Mouse (Mus musculus): ENCODE measurements around the gene Gm21972. TPM values are rescaled to one million over a fixed set of nuclear protein-coding genes. Genes with fewer than 3 reads are reported as not detected.

The Gm21972 gene
- total and polyA plus RNA-seq, 3 experiments, result 0.65 to 52.7 TPM; not detected in 1

- Histone ChIP-seq H3K9me3 (replicated peaks; ENCODE audit: insufficient read depth, low read length) (no peaks in the 10 kb centered on the region), H3K9ac (ENCODE audit: control insufficient read depth, low read depth, low read length, poor library complexity, severe bottlenecking) (no peak within 1 kb of the TSS), H3K27ac (ENCODE audit: control insufficient read depth, low read depth, low read length) (no peak within 1 kb of the TSS), H3K36me3 (ENCODE audit: control insufficient read depth in 1 of 2, insufficient read depth in 2 of 2, low read length in 2 of 2) (peaks cover 0 to 21% of the 10 kb centered on the region in 2 experiments; a peak in 3 of 4 replicates), H3K27me3 (ENCODE audit: control insufficient read depth in 1 of 2, insufficient read depth in 2 of 2, low read length in 2 of 2) (no peaks in the 10 kb centered on the region), H3K4me3 (ENCODE audit: control insufficient read depth in 1 of 2, insufficient read depth in 1 of 2, low read depth in 2 of 2, low read length in 2 of 2) (no peak within 1 kb of the TSS), H3K4me1 (ENCODE audit: control insufficient read depth in 1 of 2, insufficient read depth in 2 of 2, low read length in 2 of 2) (no peaks in the 10 kb centered on the region), H3K79me2 (ENCODE audit: control insufficient read depth, insufficient read depth, low read length, poor library complexity) (no peaks in the 10 kb centered on the region)
- TF ChIP-seq JUND (IDR thresholded peaks at IDR 0.05; ENCODE audit: low read depth, low read length) (no peak), MAFK (IDR thresholded peaks at IDR 0.05; ENCODE audit: borderline replicate concordance, low read depth, low read length) (no peak), MAX (IDR thresholded peaks at IDR 0.05; ENCODE audit: low read length) (no peak), TBP (IDR thresholded peaks at IDR 0.05; ENCODE audit: low read depth, low read length) (no peak), SIN3A (IDR thresholded peaks at IDR 0.05; ENCODE audit: low read length) (no peak), TAL1 (IDR thresholded peaks at IDR 0.05; ENCODE audit: low read length) (no peak), ELF1 (IDR thresholded peaks at IDR 0.05; ENCODE audit: low read depth, low read length) (no peak), SMC3 (IDR thresholded peaks at IDR 0.05; ENCODE audit: low read depth, low read length) (no peak), E2F4 (IDR thresholded peaks at IDR 0.05; ENCODE audit: borderline replicate concordance, low read depth, low read length) (no peak), TCF12 (IDR thresholded peaks at IDR 0.05; ENCODE audit: low read depth, low read length) (no peak), POLR2A (IDR thresholded peaks at IDR 0.05; ENCODE audit: control insufficient read depth in 1 of 2, insufficient read depth in 1 of 2, low read depth in 1 of 2, low read length in 2 of 2, poor library complexity in 1 of 2) (no peak), ZMIZ1 (IDR thresholded peaks at IDR 0.05; ENCODE audit: low read depth, low read length) (no peak), MXI1 (IDR thresholded peaks at IDR 0.05; ENCODE audit: low read depth, low read length) (no peak), ZC3H11A (IDR thresholded peaks at IDR 0.05; ENCODE audit: low read depth, low read length) (no peak), POLR2AphosphoS2 (IDR thresholded peaks at IDR 0.05; ENCODE audit: low read length) (no peak), KAT2A (conservative IDR thresholded peaks at IDR 0.05; ENCODE audit: low read depth, low read length) (no peak), RAD21 (IDR thresholded peaks at IDR 0.05; ENCODE audit: low read depth, low read length) (no peak), USF1 (IDR thresholded peaks at IDR 0.05; ENCODE audit: low read depth, low read length) (no peak)
- no peak for DNase-seq (ENCODE audit: low read depth, low spot score)
Measured at GRCm38 (mm10) chr1:86111779-86112178, 21.7 kb upstream of the Gm21972 start, which contains the start of gene Htr2b. Htr2b (minus strand) TSS chr1:86111970.

GRCm38 (mm10) chr1:86114141-86114540, 19.3 kb upstream of the Gm21972 start:
- Histone ChIP-seq H3K9me3 (replicated peaks; ENCODE audit: insufficient read depth, low read length) (no peaks in the 10 kb centered on the region), H3K36me3 (ENCODE audit: control insufficient read depth in 1 of 2, insufficient read depth in 2 of 2, low read length in 2 of 2) (peaks cover 0 to 36% of the 10 kb centered on the region in 2 experiments; a peak in 2 of 4 replicates)
- DNase-seq (ENCODE audit: low read depth, low spot score), result no peak

More at GRCm38 (mm10) chr1:86114141-86114540, 19.3 kb upstream of the Gm21972 start:
- no peak for TF ChIP-seq POLR2AphosphoS2 (IDR thresholded peaks at IDR 0.05; ENCODE audit: low read length)
- TF ChIP-seq RAD21 (IDR thresholded peaks at IDR 0.05; ENCODE audit: low read depth, low read length), result no peak
- no peak for TF ChIP-seq USF1 (IDR thresholded peaks at IDR 0.05; ENCODE audit: low read depth, low read length)
- no peak for TF ChIP-seq MXI1 (IDR thresholded peaks at IDR 0.05; ENCODE audit: low read depth, low read length)
- TF ChIP-seq SIN3A (IDR thresholded peaks at IDR 0.05; ENCODE audit: low read length), result no peak
- no peak for TF ChIP-seq MEF2A (IDR thresholded peaks at IDR 0.05; ENCODE audit: extremely low read depth, insufficient replicate concordance, low read depth, low read length, poor library complexity, severe bottlenecking)
- TF ChIP-seq MAX (IDR thresholded peaks at IDR 0.05; ENCODE audit: low read length), result no peak
- TF ChIP-seq BHLHE40 (IDR thresholded peaks at IDR 0.05; ENCODE audit: borderline replicate concordance, low read depth, low read length), result no peak
- no peak for TF ChIP-seq GABPA (IDR thresholded peaks at IDR 0.05; ENCODE audit: low read depth, low read length)
- TF ChIP-seq ELF1 (IDR thresholded peaks at IDR 0.05; ENCODE audit: low read depth, low read length), result no peak
- Histone ChIP-seq H3K9ac (ENCODE audit: control insufficient read depth, low read depth, low read length, poor library complexity, severe bottlenecking) (no peak overlapping the region), H3K27ac (ENCODE audit: control insufficient read depth, low read depth, low read length) (no peak overlapping the region), H3K27me3 (ENCODE audit: control insufficient read depth in 1 of 2, insufficient read depth in 2 of 2, low read length in 2 of 2) (no peaks in the 10 kb centered on the region), H3K4me3 (ENCODE audit: control insufficient read depth in 1 of 2, insufficient read depth in 1 of 2, low read depth in 2 of 2, low read length in 2 of 2) (no peak overlapping the region), H3K4me1 (ENCODE audit: control insufficient read depth in 1 of 2, insufficient read depth in 2 of 2, low read length in 2 of 2) (no peaks in the 10 kb centered on the region), H3K79me2 (ENCODE audit: control insufficient read depth, insufficient read depth, low read length, poor library complexity) (no peaks in the 10 kb centered on the region)

All from MEL (cell line).